ENCODE assay signal across 8 mouse cellular contexts in the genomic region with DNA sequence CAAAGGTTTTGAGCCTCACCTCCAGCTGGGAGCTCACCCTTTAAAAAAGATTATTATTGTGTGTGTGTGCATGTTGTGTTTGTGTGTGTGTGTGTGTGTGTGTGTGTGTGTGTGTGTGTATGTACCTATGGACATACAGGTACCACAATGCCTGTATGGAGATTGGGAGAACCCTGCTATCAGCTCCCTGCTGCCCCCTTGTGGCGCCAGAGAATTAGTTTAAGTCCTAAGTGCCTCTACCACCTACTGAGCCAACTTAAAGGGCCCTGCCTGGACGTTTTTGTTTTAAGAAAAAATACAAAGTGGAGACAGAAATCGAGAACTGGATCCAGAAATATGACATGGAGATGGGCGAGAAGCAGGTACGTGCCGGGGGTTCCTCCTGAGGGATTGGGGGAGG. TPM values are rescaled to one million over a fixed set of nuclear protein-coding genes. Genes with fewer than 3 reads are reported as not detected.
A peak's percentile ranks its signal among the peaks of the same experiment; 100 is the strongest.
DNase-seq lines count a peak whose midpoint lies in the region; ATAC-seq and TF ChIP-seq lines count a peak whose summit lies in the region.

No protein-coding gene starts in this region.

- H3K36me3 ChIP-seq in ES-Bruce4 (ENCODE audit: control insufficient read depth, insufficient read depth, low read length, poor library complexity, severe bottlenecking), result no peaks in the 10 kb centered on the region
- H3K36me3 ChIP-seq in forebrain, embryonic 11.5 days (ENCODE audit: control insufficient read depth, insufficient read depth, low read length), result no peaks in the 10 kb centered on the region
- no peaks in the 10 kb centered on the region for H3K36me3 ChIP-seq in lung, embryonic 16.5 days (ENCODE audit: control insufficient read depth, insufficient read depth, low read length)

- H3K9me3 ChIP-seq in ES-Bruce4 (replicated peaks; ENCODE audit: control insufficient read depth, insufficient read depth, low read length, poor library complexity, severe bottlenecking), result no peaks in the 10 kb centered on the region
- no peaks in the 10 kb centered on the region for H3K9me3 ChIP-seq in forebrain, embryonic 11.5 days (ENCODE audit: control insufficient read depth, low read length)
- no peaks in the 10 kb centered on the region for H3K9me3 ChIP-seq in lung, embryonic 16.5 days (ENCODE audit: control insufficient read depth, low read length)

- H3K9ac ChIP-seq in ES-Bruce4 (ENCODE audit: low read depth, poor library complexity, severe bottlenecking), result peak overlapping the region; percentile 53
- H3K9ac ChIP-seq in forebrain, embryonic 11.5 days (ENCODE audit: low read length), result peak overlapping the region; percentile 49; the same call in 1 of the 2 replicates
- H3K9ac ChIP-seq in lung, embryonic 16.5 days (ENCODE audit: low read length), result peak overlapping the region; percentile 31; the same call in 1 of the 2 replicates

- peak overlapping the region; percentile 13; the same call in 1 of the 2 replicates for H3K27ac ChIP-seq in ES-Bruce4 (ENCODE audit: insufficient read depth, low read length)
- H3K27ac ChIP-seq in forebrain, embryonic 11.5 days (ENCODE audit: low read depth, low read length), result no peak overlapping the region
- no peak overlapping the region for H3K27ac ChIP-seq in lung, embryonic 16.5 days (ENCODE audit: low read length)

- peak; percentile 73 for TF ChIP-seq CTCF in ES-Bruce4 (IDR thresholded peaks at IDR 0.05; ENCODE audit: low read depth, low read length)

- H3K4me1 ChIP-seq in ES-Bruce4 (ENCODE audit: control insufficient read depth, insufficient read depth, low read length), result peaks cover 3% of the 10 kb centered on the region
- peaks cover 3% of the 10 kb centered on the region; the same call in 1 of the 2 replicates for H3K4me1 ChIP-seq in forebrain, embryonic 11.5 days (replicated peaks; ENCODE audit: control insufficient read depth, insufficient read depth, low read length)
- no peaks in the 10 kb centered on the region for H3K4me1 ChIP-seq in lung, embryonic 16.5 days (replicated peaks; ENCODE audit: control insufficient read depth, insufficient read depth, low read length)

- no peaks in the 10 kb centered on the region for H3K27me3 ChIP-seq in ES-Bruce4 (ENCODE audit: control insufficient read depth, insufficient read depth, low read length, poor library complexity, severe bottlenecking)
- no peaks in the 10 kb centered on the region for H3K27me3 ChIP-seq in forebrain, embryonic 11.5 days (ENCODE audit: control insufficient read depth, insufficient read depth, low read length)
- no peaks in the 10 kb centered on the region for H3K27me3 ChIP-seq in lung, embryonic 16.5 days (ENCODE audit: control insufficient read depth, insufficient read depth, low read depth, low read length)

- no peak for TF ChIP-seq POLR2A in ES-Bruce4 (IDR thresholded peaks at IDR 0.05; ENCODE audit: insufficient read depth, low read length)

- peak overlapping the region; percentile 66 for H3K4me3 ChIP-seq in ES-Bruce4 (ENCODE audit: low read depth, low read length)
- H3K4me3 ChIP-seq in forebrain, embryonic 11.5 days (ENCODE audit: low read depth, low read length), result peak overlapping the region; percentile 10
- H3K4me3 ChIP-seq in lung, embryonic 16.5 days (ENCODE audit: low read length), result peak overlapping the region; percentile 30

- no peak for TF ChIP-seq EP300 in ES-Bruce4 (IDR thresholded peaks at IDR 0.05; ENCODE audit: insufficient read depth, low read depth, low read length)

- WGBS in forebrain, embryonic 11.5 days, result 2% methylated on average over 6 of the region's 6 CpGs
- 4% methylated on average over 6 of the region's 6 CpGs for WGBS in lung, embryonic 16.5 days

- peak; percentile 76 for DNase-seq in c-Kit-negative CD71-positive TER-119-positive erythroid progenitor cells, embryonic 14.5 days (ENCODE audit: low read depth, low spot score)
- DNase-seq in forebrain, embryonic 11.5 days (ENCODE audit: low spot score), result peak; percentile 90
- DNase-seq in heart, postnatal 10 days, result peak; percentile 82 to 92
- peak; percentile 90 to 97 for DNase-seq in kidney, postnatal 36 days
- peak; percentile 75 for DNase-seq in ovary, postnatal 36 days (ENCODE audit: low spot score)
- peak; percentile 73 to 92 for DNase-seq in thymus, postnatal 10 days (ENCODE audit: low spot score in 2 of 2)

- peak overlapping the region; percentile 65 for H3K4me2 ChIP-seq in forebrain, embryonic 11.5 days (ENCODE audit: low read depth, low read length, severe bottlenecking)
- peak overlapping the region; percentile 51 for H3K4me2 ChIP-seq in lung, embryonic 16.5 days (ENCODE audit: low read depth, low read length)

- intact Hi-C loops in heart, postnatal 10 days (cut with DNase I), result loop anchor here (1.0 to 10.0 kb wide), 3 partner anchors 82 to 460 kb away; no protein-coding TSS in a partner anchor

- ATAC-seq in forebrain, embryonic 11.5 days (replicated peaks; ENCODE audit: low FRiP score), result no peak
- peak; percentile 49 for ATAC-seq in lung, embryonic 16.5 days (ENCODE audit: low read depth)

RNA-seq across cellular contexts. Expression of a gene that starts 7.5 kb away (rescaled TPM):
- 13.0 and 13.1 TPM in 2 replicates for polyA plus RNA-seq in ES-Bruce4 (2011; ENCODE audit: insufficient read depth, insufficient read length, low read depth, missing spikeins)
- polyA plus RNA-seq in forebrain, embryonic 11.5 days (2014; fragmentation: Nextera tagmentation; extraction: Ambion mirVana), result 10.2 and 10.6 TPM in 2 replicates
- total RNA-seq in heart, postnatal 10 days (2021), result 10 to 100 TPM; 12.7 to 13.1 TPM
- 13.8 and 14.0 TPM in 2 replicates for polyA plus RNA-seq in lung, embryonic 16.5 days (2015; fragmentation: Nextera tagmentation; extraction: Ambion mirVana)

RNA-seq across cellular contexts. Expression of a gene that starts 7.7 kb away (rescaled TPM):
- polyA plus RNA-seq in ES-Bruce4 (2011; ENCODE audit: insufficient read depth, insufficient read length, low read depth, missing spikeins), result 49.7 and 49.9 TPM in 2 replicates
- 45.2 and 45.7 TPM in 2 replicates for polyA plus RNA-seq in forebrain, embryonic 11.5 days (2014; fragmentation: Nextera tagmentation; extraction: Ambion mirVana)
- 10 to 100 TPM; 27.1 to 28.3 TPM for total RNA-seq in heart, postnatal 10 days (2021)
- polyA plus RNA-seq in lung, embryonic 16.5 days (2015; fragmentation: Nextera tagmentation; extraction: Ambion mirVana), result 36.8 and 37.8 TPM in 2 replicates

RNA-seq across cellular contexts. Expression of a gene that starts 16.0 kb away (rescaled TPM):
- 0.37 and 0.43 TPM in 2 replicates for polyA plus RNA-seq in ES-Bruce4 (2011; ENCODE audit: insufficient read depth, insufficient read length, low read depth, missing spikeins)
- polyA plus RNA-seq in forebrain, embryonic 11.5 days (2014; fragmentation: Nextera tagmentation; extraction: Ambion mirVana), result 1.1 TPM in 2 replicates
- under 1 TPM in 1 of 2 experiments, not detected in 1; 0.17 TPM for total RNA-seq in heart, postnatal 10 days (2021)
- polyA plus RNA-seq in lung, embryonic 16.5 days (2015; fragmentation: Nextera tagmentation; extraction: Ambion mirVana), result 1.2 and 1.9 TPM in 2 replicates

RNA-seq across cellular contexts. Expression of a gene that starts 16.4 kb away (rescaled TPM):
- 13.2 and 17.1 TPM in 2 replicates for polyA plus RNA-seq in ES-Bruce4 (2011; ENCODE audit: insufficient read depth, insufficient read length, low read depth, missing spikeins)
- polyA plus RNA-seq in forebrain, embryonic 11.5 days (2014; fragmentation: Nextera tagmentation; extraction: Ambion mirVana), result 14.5 and 14.6 TPM in 2 replicates
- 10 to 100 TPM; 33.0 to 38.7 TPM for total RNA-seq in heart, postnatal 10 days (2021)
- 17.8 and 18.0 TPM in 2 replicates for polyA plus RNA-seq in lung, embryonic 16.5 days (2015; fragmentation: Nextera tagmentation; extraction: Ambion mirVana)

RNA-seq across cellular contexts. Expression of a gene that starts 29.2 kb away (rescaled TPM):
- polyA plus RNA-seq in ES-Bruce4 (2011; ENCODE audit: insufficient read depth, insufficient read length, low read depth, missing spikeins), result not detected in 2 replicates
- not detected in 2 replicates for polyA plus RNA-seq in forebrain, embryonic 11.5 days (2014; fragmentation: Nextera tagmentation; extraction: Ambion mirVana)
- total RNA-seq in heart, postnatal 10 days (2021), result not detected
- polyA plus RNA-seq in lung, embryonic 16.5 days (2015; fragmentation: Nextera tagmentation; extraction: Ambion mirVana), result 0.94 and 1.5 TPM in 2 replicates

Comparison
In these comparisons a context has a peak if more than half of its experiments do, and no peak if none do; other contexts are left out.
1. H3K4me3 ChIP-seq: peak in every context shown above with its lines; median percentile 66 in ES-Bruce4; 30 in lung, embryonic 16.5 days; 10 in forebrain, embryonic 11.5 days.